Mouse (Mus musculus) left cerebral cortex, postnatal 4 days (tissue): ENCODE data around the gene Hcar2. TPM values are rescaled to one million over a fixed set of nuclear protein-coding genes. Genes with fewer than 3 reads are reported as not detected.

Experiments
- total RNA-seq, 2 experiments: library from RNA; stranded (reverse); gene quantifications; 2 replicates each; pipeline ENCODE4 v1.2.3; 2021

Hcar2 gene
- total RNA-seq, 2 experiments from 2014 or later: not detected

Other genes with a start within 250 kb of the Hcar2 start
- 100 to 1,000 TPM; 154 to 158 TPM for gene Clip1, start 180.9 kb downstream of the Hcar2 start, total RNA-seq
- 10 to 100 TPM; 66.3 to 70.9 TPM for gene Zcchc8, start 144.4 kb downstream of the Hcar2 start, total RNA-seq
- 10 to 100 TPM; 94.9 to 95.1 TPM for gene Rsrc2, start 116.1 kb downstream of the Hcar2 start, total RNA-seq
- gene Kntc1, start 115.8 kb downstream of the Hcar2 start, total RNA-seq: 1 to 10 TPM; 7.8 to 8.8 TPM
- 1 to 10 TPM in 1 of 2 experiments, under 1 TPM in 1; 0.54 to 1.1 TPM for gene Hcar1, start 14.5 kb upstream of the Hcar2 start, total RNA-seq
- gene Denr, start 41.7 kb upstream of the Hcar2 start, total RNA-seq: 10 to 100 TPM; 69.6 to 75.8 TPM
- gene Gm43518, start 61.9 kb upstream of the Hcar2 start, total RNA-seq: 1 to 10 TPM; 1.2 to 1.3 TPM
- 1 to 10 TPM; 1.9 to 4.8 TPM for gene Ccdc62, start 65.2 kb upstream of the Hcar2 start, total RNA-seq
- 10 to 100 TPM; 83.2 to 84.8 TPM for gene Hip1r, start 108.1 kb upstream of the Hcar2 start, total RNA-seq
- gene Vps37b, start 166.8 kb upstream of the Hcar2 start, total RNA-seq: 10 to 100 TPM; 46.2 to 49.9 TPM
- 10 to 100 TPM; 26.5 to 28.8 TPM for gene Abcb9, start 230.3 kb upstream of the Hcar2 start, total RNA-seq
- 10 to 100 TPM; 32.5 to 34.1 TPM for gene Ogfod2, start 246.8 kb upstream of the Hcar2 start, total RNA-seq